Mouse (Mus musculus): Measurements from ENCODE around the gene Arglu1. TPM values are rescaled to one million over a fixed set of nuclear protein-coding genes. Genes with fewer than 3 reads are reported as not detected.

The Arglu1 gene
- polyA plus RNA-seq, 1 experiment from 2014 or later: 100 TPM

DNA sequence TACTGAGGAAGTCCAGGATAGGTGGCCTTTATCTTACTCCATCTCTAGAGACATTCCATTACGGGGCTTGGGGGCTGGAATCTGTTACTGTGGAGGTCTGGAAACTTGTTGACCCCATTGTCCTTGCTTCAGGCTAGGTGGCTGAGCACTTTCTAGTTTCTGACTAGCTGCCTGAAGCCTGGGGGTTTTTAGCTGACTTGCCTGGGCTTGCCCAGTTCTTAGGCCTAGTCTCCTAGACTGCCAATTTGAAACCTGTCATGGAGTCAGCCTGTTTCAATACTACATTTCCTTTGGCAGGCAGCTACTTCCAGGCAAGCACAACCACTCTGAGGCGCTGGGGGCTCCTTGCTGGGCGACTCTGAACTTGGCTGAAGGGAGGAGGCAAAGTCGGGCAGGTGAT lies 9.9 kb upstream of the Arglu1 start:
- ATAC-seq (ENCODE audit: insufficient read depth, low FRiP score): no peak
- Histone ChIP-seq H3K4me3 (replicated peaks; ENCODE audit: low read length) (no peak overlapping the region), H3K36me3 (ENCODE audit: control insufficient read depth, insufficient read depth, low read length) (no peaks in the 10 kb centered on the region), H3K4me1 (ENCODE audit: control insufficient read depth, insufficient read depth, low read length) (no peaks in the 10 kb centered on the region), H3K9ac (ENCODE audit: low read length) (no peak overlapping the region), H3K27me3 (ENCODE audit: control insufficient read depth, insufficient read depth, low read length) (no peaks in the 10 kb centered on the region), H3K4me2 (ENCODE audit: low read depth, low read length) (no peak overlapping the region), H3K27ac (ENCODE audit: low read length) (no peak overlapping the region), H3K9me3 (replicated peaks; ENCODE audit: control insufficient read depth, low read length) (no peaks in the 10 kb centered on the region)
- 77% methylated on average over 4 of the region's 4 CpGs for WGBS

DNA sequence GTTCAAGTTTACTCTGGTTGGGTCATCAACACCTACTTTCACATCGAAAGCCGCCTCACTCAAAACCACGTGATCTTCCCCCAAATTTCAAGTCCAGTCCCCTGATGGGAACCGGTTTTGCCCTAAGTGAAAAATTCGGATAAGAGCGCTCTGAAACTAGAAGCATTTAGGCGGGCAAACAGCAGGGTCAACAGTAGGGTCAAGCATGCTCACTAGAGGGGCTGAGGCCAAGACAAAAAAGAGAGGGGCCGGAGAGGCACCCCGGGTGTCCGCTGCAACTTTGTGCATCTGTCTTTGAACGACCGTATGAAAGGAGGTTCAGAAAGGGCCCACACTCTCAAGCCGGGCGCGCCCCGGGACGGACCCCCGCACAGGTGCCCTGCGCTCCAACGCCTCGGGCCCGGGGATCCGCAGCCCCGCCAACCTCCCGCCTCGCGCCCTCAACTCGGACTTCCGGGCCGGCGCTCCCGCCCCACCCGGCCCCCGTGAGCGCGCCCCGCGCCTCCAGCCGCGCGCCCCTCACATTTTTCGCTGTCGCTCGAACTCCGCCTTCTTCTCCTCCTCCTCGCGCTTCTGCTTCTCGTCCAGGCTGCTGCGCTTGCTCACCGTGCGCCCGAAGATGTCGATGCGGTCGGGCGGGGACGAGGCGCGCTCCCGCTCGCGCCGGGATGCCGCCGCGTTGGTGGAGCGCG lies 721 bp downstream of the Arglu1 start:
- H3K9ac ChIP-seq (ENCODE audit: low read length): peak overlapping the region; percentile 100
- H3K9me3 ChIP-seq (replicated peaks; ENCODE audit: control insufficient read depth, low read length): no peaks in the 10 kb centered on the region
- H3K27ac ChIP-seq (ENCODE audit: low read length): peak overlapping the region; percentile 95
- H3K4me1 ChIP-seq (ENCODE audit: control insufficient read depth, insufficient read depth, low read length): peaks cover 35% of the 10 kb centered on the region
- no peaks in the 10 kb centered on the region for H3K36me3 ChIP-seq (ENCODE audit: control insufficient read depth, insufficient read depth, low read length)
- peak; percentile 62 for ATAC-seq (ENCODE audit: insufficient read depth, low FRiP score)
- H3K4me2 ChIP-seq (ENCODE audit: low read depth, low read length): peak overlapping the region; percentile 84
- under 1% methylated on average over 66 of the region's 68 CpGs for WGBS
- H3K27me3 ChIP-seq (ENCODE audit: control insufficient read depth, insufficient read depth, low read length): no peaks in the 10 kb centered on the region
- peak overlapping the region; percentile 81 for H3K4me3 ChIP-seq (replicated peaks; ENCODE audit: low read length)

DNA sequence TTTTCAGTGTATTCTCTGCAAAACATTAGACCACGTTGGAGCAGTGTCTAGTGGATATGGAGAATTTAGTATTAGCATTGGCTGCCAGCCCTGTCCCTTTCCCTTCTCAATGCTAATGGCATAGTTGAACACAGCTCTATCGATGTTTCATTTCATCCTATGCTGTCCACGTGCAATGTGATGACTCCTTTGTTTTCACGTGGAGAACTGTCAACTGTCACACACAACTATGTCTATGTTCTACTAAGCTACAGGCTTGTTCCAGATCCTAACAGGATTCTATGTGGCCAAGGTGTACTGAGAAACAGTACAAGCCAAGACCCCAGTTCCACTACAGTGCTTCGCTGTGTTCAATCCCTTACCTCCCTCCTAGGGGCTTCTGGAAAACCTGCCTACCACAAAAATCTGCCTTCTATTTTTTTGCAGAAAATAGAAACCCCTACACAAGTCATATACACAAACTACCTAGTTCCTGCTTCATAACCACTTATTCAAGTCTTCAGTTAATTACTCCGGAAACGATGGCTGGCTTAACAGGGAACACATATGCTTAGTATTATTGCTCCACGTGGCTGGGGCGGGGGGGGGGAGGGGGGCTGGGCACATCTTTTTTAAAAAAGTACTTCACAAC lies 1.4 kb downstream of the Arglu1 start:
- Histone ChIP-seq H3K36me3 (ENCODE audit: control insufficient read depth, insufficient read depth, low read length) (no peaks in the 10 kb centered on the region), H3K9ac (ENCODE audit: low read length) (peak overlapping the region; percentile 100), H3K4me1 (ENCODE audit: control insufficient read depth, insufficient read depth, low read length) (peaks cover 35% of the 10 kb centered on the region), H3K27me3 (ENCODE audit: control insufficient read depth, insufficient read depth, low read length) (no peaks in the 10 kb centered on the region), H3K4me3 (replicated peaks; ENCODE audit: low read length) (peak overlapping the region; percentile 81), H3K27ac (ENCODE audit: low read length) (no peak overlapping the region; the same call in 1 of the 2 replicates), H3K9me3 (replicated peaks; ENCODE audit: control insufficient read depth, low read length) (no peaks in the 10 kb centered on the region), H3K4me2 (ENCODE audit: low read depth, low read length) (peak overlapping the region; percentile 84)
- WGBS: 7% methylated on average over 9 of the region's 9 CpGs
- no peak for ATAC-seq (ENCODE audit: insufficient read depth, low FRiP score)

DNA sequence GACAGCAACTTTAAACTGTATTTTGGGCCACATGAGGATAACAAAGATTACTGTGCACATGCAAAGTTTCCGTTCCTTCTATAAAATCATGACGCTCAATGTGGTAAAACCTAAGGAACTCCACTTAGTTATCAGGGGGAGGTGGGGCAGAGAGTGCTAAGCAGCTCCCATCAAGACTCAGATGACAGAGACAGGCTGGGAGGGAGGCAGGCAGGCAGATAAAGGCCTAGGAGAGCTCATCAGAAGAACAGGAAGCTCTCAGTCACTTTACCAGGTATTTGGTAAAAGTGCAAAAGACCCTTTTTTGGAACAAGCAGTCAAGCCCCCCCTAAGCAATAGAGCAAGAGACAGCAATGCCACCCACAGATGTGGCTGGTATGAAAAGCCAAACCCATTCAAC lies 4.8 kb downstream of the Arglu1 start:
- peaks cover 6% of the 10 kb centered on the region for H3K36me3 ChIP-seq (ENCODE audit: control insufficient read depth, insufficient read depth, low read length)
- H3K4me2 ChIP-seq (ENCODE audit: low read depth, low read length): no peak overlapping the region

DNA sequence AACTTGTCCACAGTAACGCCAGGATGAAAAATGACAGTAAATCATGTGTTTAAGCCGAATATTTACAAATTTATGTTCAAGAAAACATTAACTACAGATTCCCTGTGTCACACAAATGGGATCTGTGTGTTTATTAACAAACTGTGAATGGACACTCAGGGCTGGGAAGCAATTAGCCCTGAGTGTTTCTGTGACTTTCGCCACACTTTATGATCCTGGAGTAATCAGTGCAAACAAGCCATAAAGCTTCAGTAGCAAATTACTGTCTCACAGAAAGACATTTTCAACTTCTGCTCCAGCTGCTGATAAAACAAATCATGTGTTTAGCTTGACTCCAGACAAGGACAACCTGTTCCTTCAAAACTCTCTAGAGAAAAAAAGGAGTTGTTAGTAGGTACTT lies 7.6 kb downstream of the Arglu1 start:
- ATAC-seq (ENCODE audit: insufficient read depth, low FRiP score): no peak

More for the DNA sequence above, 4.8 kb downstream of the Arglu1 start:
- Histone ChIP-seq H3K9ac (ENCODE audit: low read length) (no peak overlapping the region), H3K4me1 (ENCODE audit: control insufficient read depth, insufficient read depth, low read length) (peaks cover 33% of the 10 kb centered on the region), H3K27ac (ENCODE audit: low read length) (no peak overlapping the region), H3K4me3 (replicated peaks; ENCODE audit: low read length) (no peak overlapping the region), H3K27me3 (ENCODE audit: control insufficient read depth, insufficient read depth, low read length) (no peaks in the 10 kb centered on the region), H3K9me3 (replicated peaks; ENCODE audit: control insufficient read depth, low read length) (no peaks in the 10 kb centered on the region)
- 57% methylated on average over 2 of the region's 2 CpGs for WGBS
- ATAC-seq (ENCODE audit: insufficient read depth, low FRiP score): no peak

DNA sequence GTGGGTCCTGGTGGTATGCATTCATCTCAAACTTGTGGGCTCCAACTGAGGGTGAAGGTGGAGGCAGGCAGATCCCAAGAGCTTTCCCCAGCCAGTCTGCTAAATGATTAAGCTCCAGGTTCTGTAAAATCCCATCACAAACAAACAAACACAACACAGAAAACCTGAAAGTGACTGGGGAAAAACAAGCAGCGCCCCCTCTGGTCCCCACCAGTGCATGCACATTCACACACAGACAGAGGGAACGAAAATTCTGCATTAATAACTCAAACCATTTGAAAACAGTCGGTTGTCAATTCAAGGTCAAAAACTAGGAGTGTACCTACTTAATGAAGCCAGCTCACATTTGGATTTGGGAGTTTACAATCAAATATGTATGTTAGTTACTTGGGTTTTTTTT lies 12.1 kb downstream of the Arglu1 start:
- H3K9me3 ChIP-seq (replicated peaks; ENCODE audit: control insufficient read depth, low read length): no peaks in the 10 kb centered on the region
- H3K4me1 ChIP-seq (ENCODE audit: control insufficient read depth, insufficient read depth, low read length): no peaks in the 10 kb centered on the region
- H3K4me3 ChIP-seq (replicated peaks; ENCODE audit: low read length): no peak overlapping the region
- no peak for ATAC-seq (ENCODE audit: insufficient read depth, low FRiP score)
- no peak overlapping the region for H3K27ac ChIP-seq (ENCODE audit: low read length)
- no peaks in the 10 kb centered on the region for H3K27me3 ChIP-seq (ENCODE audit: control insufficient read depth, insufficient read depth, low read length)
- H3K9ac ChIP-seq (ENCODE audit: low read length): no peak overlapping the region
- WGBS: 82% methylated on average over 3 of the region's 3 CpGs
- no peak overlapping the region for H3K4me2 ChIP-seq (ENCODE audit: low read depth, low read length)
- H3K36me3 ChIP-seq (ENCODE audit: control insufficient read depth, insufficient read depth, low read length): peaks cover 21% of the 10 kb centered on the region

More for the DNA sequence above, 7.6 kb downstream of the Arglu1 start:
- Histone ChIP-seq H3K27ac (ENCODE audit: low read length) (no peak overlapping the region), H3K4me3 (replicated peaks; ENCODE audit: low read length) (no peak overlapping the region), H3K4me2 (ENCODE audit: low read depth, low read length) (no peak overlapping the region), H3K36me3 (ENCODE audit: control insufficient read depth, insufficient read depth, low read length) (peaks cover 15% of the 10 kb centered on the region), H3K27me3 (ENCODE audit: control insufficient read depth, insufficient read depth, low read length) (no peaks in the 10 kb centered on the region), H3K4me1 (ENCODE audit: control insufficient read depth, insufficient read depth, low read length) (peaks cover 17% of the 10 kb centered on the region), H3K9me3 (replicated peaks; ENCODE audit: control insufficient read depth, low read length) (no peaks in the 10 kb centered on the region), H3K9ac (ENCODE audit: low read length) (no peak overlapping the region)
- 56% methylated on average over 3 of the region's 3 CpGs for WGBS

DNA sequence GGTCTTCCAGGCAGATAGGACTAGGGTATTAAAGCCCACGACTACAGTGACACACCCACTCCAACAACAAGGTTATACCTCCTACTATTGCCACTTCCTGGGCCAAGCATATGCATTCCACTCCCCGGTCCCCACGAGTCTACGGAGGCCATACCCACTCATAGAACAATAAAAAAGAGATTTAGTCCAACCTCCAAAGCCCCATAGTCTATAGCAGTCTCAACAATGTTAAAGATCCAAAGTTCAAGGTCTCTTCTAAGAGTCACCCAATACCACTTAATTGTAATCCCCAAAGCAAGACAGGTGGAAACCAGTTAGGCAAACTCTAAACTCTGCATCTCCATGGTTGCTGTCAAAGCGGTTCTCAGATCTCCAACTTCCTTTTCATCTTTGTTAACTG lies 15.5 kb downstream of the Arglu1 start:
- Histone ChIP-seq H3K27ac (ENCODE audit: low read length) (no peak overlapping the region), H3K9ac (ENCODE audit: low read length) (no peak overlapping the region), H3K4me2 (ENCODE audit: low read depth, low read length) (no peak overlapping the region), H3K27me3 (ENCODE audit: control insufficient read depth, insufficient read depth, low read length) (no peaks in the 10 kb centered on the region), H3K4me1 (ENCODE audit: control insufficient read depth, insufficient read depth, low read length) (no peaks in the 10 kb centered on the region), H3K4me3 (replicated peaks; ENCODE audit: low read length) (no peak overlapping the region), H3K36me3 (ENCODE audit: control insufficient read depth, insufficient read depth, low read length) (peaks cover 15% of the 10 kb centered on the region), H3K9me3 (replicated peaks; ENCODE audit: control insufficient read depth, low read length) (no peaks in the 10 kb centered on the region)
- WGBS: 83% methylated on average over 5 of the region's 5 CpGs
- no peak for ATAC-seq (ENCODE audit: insufficient read depth, low FRiP score)

DNA sequence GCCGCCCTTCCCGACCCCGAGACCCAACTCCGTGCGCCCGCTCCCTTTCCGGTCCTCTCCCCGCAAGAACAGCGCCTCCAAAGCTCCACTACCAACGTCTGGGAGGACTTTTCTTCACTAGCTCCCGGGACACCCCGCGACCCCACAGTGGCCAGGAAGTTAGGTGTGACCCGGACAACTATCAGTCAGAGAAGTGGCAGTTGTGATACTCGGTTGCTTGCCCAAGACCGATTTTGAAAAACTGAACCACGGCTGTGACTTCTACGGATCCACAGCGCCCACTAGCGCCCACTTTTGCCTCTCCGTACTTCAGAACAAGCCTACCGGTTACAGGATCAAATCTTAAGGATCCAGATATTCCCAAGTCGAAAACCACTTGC lies 28.6 kb downstream of the Arglu1 start:
- H3K27ac ChIP-seq (ENCODE audit: low read length): peak overlapping the region; percentile 83
- H3K9me3 ChIP-seq (replicated peaks; ENCODE audit: control insufficient read depth, low read length): no peaks in the 10 kb centered on the region
- WGBS: under 1% methylated on average over 23 of the region's 23 CpGs
- peak overlapping the region; percentile 77 for H3K9ac ChIP-seq (ENCODE audit: low read length)
- H3K27me3 ChIP-seq (ENCODE audit: control insufficient read depth, insufficient read depth, low read length): no peaks in the 10 kb centered on the region
- no peaks in the 10 kb centered on the region for H3K36me3 ChIP-seq (ENCODE audit: control insufficient read depth, insufficient read depth, low read length)
- peak overlapping the region; percentile 90 for H3K4me3 ChIP-seq (replicated peaks; ENCODE audit: low read length)
- H3K4me1 ChIP-seq (ENCODE audit: control insufficient read depth, insufficient read depth, low read length): peaks cover 5% of the 10 kb centered on the region; the same call in 1 of the 2 replicates
- ATAC-seq (ENCODE audit: insufficient read depth, low FRiP score): peak; percentile 11; the same call in 1 of the 2 replicates
- peak overlapping the region; percentile 89 for H3K4me2 ChIP-seq (ENCODE audit: low read depth, low read length)

DNA sequence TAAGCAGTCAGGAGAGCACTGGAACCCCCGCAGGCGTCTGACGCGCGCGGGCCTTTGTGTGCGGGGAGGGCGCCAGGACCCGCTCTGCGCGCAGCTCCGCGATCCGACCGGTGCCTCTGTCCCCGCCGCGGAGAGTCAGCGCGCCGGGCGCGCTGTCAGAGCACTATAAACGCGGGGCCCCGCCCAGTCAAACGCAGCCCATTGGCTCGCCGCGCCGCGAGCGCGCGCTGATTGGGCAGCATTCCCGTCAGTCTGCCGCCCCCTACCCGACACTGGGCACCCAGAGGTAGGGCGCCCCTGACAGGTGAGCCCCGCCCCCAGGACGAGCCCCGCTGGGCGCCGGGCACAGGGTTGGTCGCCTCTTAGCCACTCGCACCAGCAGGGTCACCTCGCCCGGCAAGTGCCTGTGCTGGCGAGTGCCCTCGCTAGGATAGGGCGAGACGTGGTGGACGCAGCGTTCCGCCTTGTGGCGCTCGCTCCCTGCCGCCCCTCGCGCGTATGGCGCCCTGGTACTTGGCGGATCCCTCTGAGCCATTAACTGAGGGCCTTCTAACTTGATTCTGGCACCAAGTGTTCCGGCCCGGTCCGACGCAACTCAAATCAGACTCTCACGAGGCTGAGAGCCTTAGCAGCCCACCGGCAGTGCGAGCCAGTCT lies 29.1 kb downstream of the Arglu1 start, which contains the start of gene Efnb2:
Gene Efnb2, minus strand, starts transcription at position 140 of the 656 bp plus-strand sequence.
- WGBS: under 1% methylated on average over 70 of the region's 70 CpGs
- Histone ChIP-seq H3K9ac (ENCODE audit: low read length) (peak within 1 kb of the TSS; percentile 92), H3K4me1 (ENCODE audit: control insufficient read depth, insufficient read depth, low read length) (peaks cover 9% of the 10 kb centered on the region; the same call in 1 of the 2 replicates)

More for the DNA sequence above, 29.1 kb downstream of the Arglu1 start, which contains the start of gene Efnb2:
- peak within 1 kb of the TSS; percentile 83 for H3K27ac ChIP-seq (ENCODE audit: low read length)
- H3K27me3 ChIP-seq (ENCODE audit: control insufficient read depth, insufficient read depth, low read length): no peaks in the 10 kb centered on the region
- H3K4me3 ChIP-seq (replicated peaks; ENCODE audit: low read length): peak within 1 kb of the TSS; percentile 90
- no peaks in the 10 kb centered on the region for H3K9me3 ChIP-seq (replicated peaks; ENCODE audit: control insufficient read depth, low read length)
- ATAC-seq (ENCODE audit: insufficient read depth, low FRiP score): peak; percentile 93
- no peaks in the 10 kb centered on the region for H3K36me3 ChIP-seq (ENCODE audit: control insufficient read depth, insufficient read depth, low read length)
- H3K4me2 ChIP-seq (ENCODE audit: low read depth, low read length): peak within 1 kb of the TSS; percentile 89
